Mouse (Mus musculus) embryonic facial prominence, embryonic 13.5 days (tissue): ENCODE data around the gene Ccdc162. TPM values are rescaled to one million over a fixed set of nuclear protein-coding genes. Genes with fewer than 3 reads are reported as not detected.

ENCODE experiments used
- ATAC-seq: fragments of 200-750 bp; cut with Nextera tagmentation; 2 replicates; pipeline ENCODE4 v1.8.0; 2017; ENCODE audit warnings: low read depth; ENCODE audit not compliant: insufficient number of reproducible peaks, insufficient read depth, low FRiP score, low TSS enrichment
- H3K27ac ChIP-seq: fragments of 300-500 bp; sonication (generic); 2 replicates; pipeline ENCODE4 v1.5.1; 2015; ENCODE audit warnings: moderate library complexity, mild to moderate bottlenecking, inconsistent platforms
- H3K27me3 ChIP-seq: fragments of 300-500 bp; sonication (generic); 2 replicates; pipeline ENCODE4 v1.6.1; 2015; ENCODE audit warnings: mild to moderate bottlenecking, inconsistent platforms
- H3K36me3 ChIP-seq: fragments of 300-500 bp; sonication (generic); 2 replicates; pipeline ENCODE4 v1.6.1; 2015; ENCODE audit warnings: mild to moderate bottlenecking, inconsistent platforms
- H3K4me1 ChIP-seq: fragments of 300-500 bp; sonication (generic); 2 replicates; pipeline ENCODE4 v1.6.1; 2015; ENCODE audit warnings: inconsistent platforms
- H3K4me2 ChIP-seq: fragments of 300-500 bp; sonication (generic); 2 replicates; pipeline ENCODE4 v1.6.1; 2015; ENCODE audit warnings: moderate library complexity, mild to moderate bottlenecking, inconsistent platforms
- H3K4me3 ChIP-seq: fragments of 300-500 bp; sonication (generic); 2 replicates; pipeline ENCODE4 v1.5.1; 2015; ENCODE audit warnings: mild to moderate bottlenecking, inconsistent platforms
- H3K9ac ChIP-seq: fragments of 300-500 bp; sonication (generic); 2 replicates; pipeline ENCODE4 v1.6.1; 2015; ENCODE audit warnings: mild to moderate bottlenecking, inconsistent platforms
- H3K9me3 ChIP-seq: fragments of 300-500 bp; sonication (generic); 2 replicates; pipeline ENCODE4 v1.6.1; 2016; ENCODE audit warnings: inconsistent platforms
- WGBS: fragments of 180-500 bp; shearing (Covaris S2); methylation state at CpG from one replicate; pipeline ENCODE4 v1.1.7; 2015; ENCODE audit warnings: mixed read lengths; 5-methylcytosine and 5-hydroxymethylcytosine counted together
- polyA plus RNA-seq: library from polyadenylated mRNA; unstranded; fragments of >200 nt; fragmentation: Nextera tagmentation; extraction: Ambion mirVana; gene quantifications from 2 replicates; pipeline ENCODE4 v1.2.1, GENCODE M21; 2015

Gene Ccdc162
- polyA plus RNA-seq, 1 experiment from 2014 or later: 1.5 TPM

DNA sequence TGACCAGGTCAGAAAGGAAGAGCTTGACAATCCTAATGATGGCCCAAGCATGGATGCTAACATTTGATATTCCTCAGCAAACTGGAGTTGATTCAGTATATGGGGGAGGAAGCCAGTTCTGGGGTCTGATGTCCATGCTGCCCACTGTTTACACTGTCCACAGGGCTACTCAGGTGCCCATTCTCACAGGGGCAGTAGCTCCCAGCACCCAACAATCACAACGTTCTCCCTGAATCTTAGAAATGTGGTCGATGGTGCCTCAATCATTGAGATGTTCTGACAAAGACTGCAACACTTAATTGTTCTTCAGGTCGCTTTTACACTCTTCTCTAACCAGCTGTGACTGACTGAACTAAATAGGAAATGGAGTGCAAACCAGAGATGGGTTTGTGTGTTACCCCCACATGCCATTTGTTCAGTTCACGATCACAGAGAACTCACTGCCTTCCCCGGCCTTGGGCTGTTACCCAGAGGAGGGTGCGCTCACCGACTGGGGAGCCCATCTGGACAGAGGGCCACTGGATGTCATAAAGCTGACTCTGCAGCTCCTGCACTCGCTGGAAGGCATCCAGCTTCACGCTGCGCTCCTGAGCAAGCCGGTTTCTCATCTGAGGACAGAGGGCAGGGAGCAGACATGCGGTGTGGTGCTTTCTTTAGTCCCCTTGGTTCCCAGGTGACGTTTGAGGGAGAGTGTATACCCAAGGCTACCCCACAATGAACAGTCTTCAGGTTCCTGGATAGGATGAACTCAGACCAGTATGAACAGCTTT lies 169.9 kb downstream of the Ccdc162 start:
- Histone ChIP-seq H3K36me3 (0 out of 2 replicates have a peak, but pooled peaks cover 4% of the 10 kb centered on the region), H3K4me1 (peaks cover 18% of the 10 kb centered on the region), H3K27me3 (no peaks in the 10 kb centered on the region), H3K4me2 (no peak overlapping the region), H3K27ac (no peak overlapping the region), H3K9ac (no peak overlapping the region), H3K4me3 (no peak overlapping the region), H3K9me3 (0 out of 2 replicates have a peak, but pooled peaks cover 6% of the 10 kb centered on the region)
- no peak for ATAC-seq
- 58% methylated on average over 13 of the region's 13 CpGs for WGBS

DNA sequence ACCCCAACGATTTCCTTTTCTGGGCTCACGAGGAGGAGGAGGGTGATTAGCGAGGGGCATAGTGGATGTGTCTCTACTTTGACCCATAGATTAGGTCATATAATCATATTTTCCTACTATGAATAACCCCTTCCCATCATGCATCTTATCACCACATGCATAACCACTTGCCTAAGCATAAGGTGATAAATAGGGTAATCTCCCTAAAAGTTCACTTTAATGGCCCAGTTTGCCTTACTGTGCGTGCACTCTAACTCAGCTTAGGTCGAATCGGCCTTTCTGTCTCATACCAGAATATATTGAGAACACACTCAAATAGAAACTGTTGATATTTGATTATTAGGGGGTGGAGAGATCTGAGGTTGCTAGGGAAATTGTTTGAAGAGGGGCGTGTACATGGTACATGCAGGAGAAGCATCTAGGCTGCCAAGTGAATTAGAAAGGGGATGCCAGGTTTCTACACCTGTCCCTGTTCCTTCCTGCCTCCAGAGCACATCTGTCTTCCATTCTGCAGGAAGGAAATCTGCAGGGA lies 171.1 kb downstream of the Ccdc162 start:
- ATAC-seq: no peak
- H3K27me3 ChIP-seq: no peaks in the 10 kb centered on the region
- WGBS: 50% methylated on average over 7 of the region's 7 CpGs

DNA sequence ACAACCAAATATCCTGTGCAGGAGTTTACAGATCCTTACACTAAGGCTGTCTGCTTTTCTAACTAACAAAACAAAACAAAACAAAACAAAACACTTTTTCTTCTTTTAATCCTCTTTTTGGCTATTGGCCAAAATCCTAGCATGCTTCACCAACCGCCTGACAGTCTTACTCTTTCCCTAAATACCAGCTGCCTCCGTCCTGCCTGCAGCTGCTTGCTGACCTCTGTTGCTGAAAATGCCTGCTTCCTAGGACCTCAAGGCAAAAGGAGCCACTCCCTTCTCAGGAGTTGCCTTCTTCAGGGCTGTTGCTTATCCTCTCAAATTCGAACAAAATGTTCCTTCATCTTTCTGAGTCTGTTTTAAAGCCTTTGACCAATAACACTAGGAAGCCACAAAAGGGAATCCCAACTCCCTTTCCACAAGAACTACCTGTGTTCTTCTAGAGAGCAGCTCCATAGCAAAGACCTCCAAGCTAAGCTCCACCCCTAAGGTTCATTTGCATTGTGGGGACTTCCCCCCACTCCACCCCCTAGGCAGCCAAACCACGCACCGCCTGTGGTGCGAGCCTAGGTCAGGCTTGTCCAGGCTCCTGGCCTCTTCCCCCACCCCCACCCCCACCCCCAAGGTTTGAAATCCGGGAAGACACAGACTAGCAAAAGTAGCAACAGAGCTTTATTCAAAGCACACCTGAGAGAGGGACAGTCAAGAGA lies 171.8 kb downstream of the Ccdc162 start:
- Histone ChIP-seq H3K4me2 (no peak overlapping the region), H3K9ac (no peak overlapping the region), H3K4me1 (0 out of 2 replicates have a peak, but pooled peaks cover 10% of the 10 kb centered on the region), H3K27me3 (no peaks in the 10 kb centered on the region), H3K27ac (no peak overlapping the region), H3K36me3 (0 out of 2 replicates have a peak, but pooled peaks cover 8% of the 10 kb centered on the region), H3K9me3 (0 out of 2 replicates have a peak, but pooled peaks cover 6% of the 10 kb centered on the region), H3K4me3 (no peak overlapping the region)
- ATAC-seq: no peak
- 5% methylated on average over 7 of the region's 7 CpGs for WGBS

More for the DNA sequence above, 171.1 kb downstream of the Ccdc162 start:
- no peak overlapping the region for H3K9ac ChIP-seq
- H3K4me2 ChIP-seq: no peak overlapping the region
- 0 out of 2 replicates have a peak, but pooled peaks cover 4% of the 10 kb centered on the region for H3K36me3 ChIP-seq
- H3K4me3 ChIP-seq: no peak overlapping the region
- 0 out of 2 replicates have a peak, but pooled peaks cover 6% of the 10 kb centered on the region for H3K9me3 ChIP-seq
- H3K4me1 ChIP-seq: peaks cover 10% of the 10 kb centered on the region
- H3K27ac ChIP-seq: no peak overlapping the region

DNA sequence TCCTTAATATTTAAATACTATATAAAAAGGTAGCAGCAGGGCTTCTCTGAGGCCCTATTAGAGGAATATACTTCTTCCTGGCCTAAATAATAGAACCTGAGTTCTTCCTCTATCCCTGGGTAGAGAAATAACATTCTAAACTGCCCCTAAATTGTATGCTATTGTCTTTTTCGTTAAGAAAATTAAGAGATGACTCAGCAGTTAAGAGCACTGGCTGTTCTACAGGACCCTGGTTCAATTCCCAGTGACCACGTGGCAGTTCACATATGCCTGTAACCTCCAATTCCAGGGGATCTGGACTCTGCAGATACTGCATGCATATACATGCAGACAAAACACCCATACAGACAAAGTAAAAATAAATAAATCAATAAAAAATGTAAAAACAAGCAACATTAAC lies 172.6 kb downstream of the Ccdc162 start:
- H3K4me1 ChIP-seq: 0 out of 2 replicates have a peak, but pooled peaks cover 10% of the 10 kb centered on the region
- H3K27ac ChIP-seq: no peak overlapping the region
- WGBS: 69% methylated on average over 2 of the region's 2 CpGs
- no peak overlapping the region for H3K4me2 ChIP-seq
- peaks cover 7% of the 10 kb centered on the region; the same call in 1 of the 2 replicates for H3K36me3 ChIP-seq
- no peaks in the 10 kb centered on the region for H3K9me3 ChIP-seq
- H3K4me3 ChIP-seq: no peak overlapping the region
- H3K9ac ChIP-seq: no peak overlapping the region
- ATAC-seq: no peak
- no peaks in the 10 kb centered on the region for H3K27me3 ChIP-seq

DNA sequence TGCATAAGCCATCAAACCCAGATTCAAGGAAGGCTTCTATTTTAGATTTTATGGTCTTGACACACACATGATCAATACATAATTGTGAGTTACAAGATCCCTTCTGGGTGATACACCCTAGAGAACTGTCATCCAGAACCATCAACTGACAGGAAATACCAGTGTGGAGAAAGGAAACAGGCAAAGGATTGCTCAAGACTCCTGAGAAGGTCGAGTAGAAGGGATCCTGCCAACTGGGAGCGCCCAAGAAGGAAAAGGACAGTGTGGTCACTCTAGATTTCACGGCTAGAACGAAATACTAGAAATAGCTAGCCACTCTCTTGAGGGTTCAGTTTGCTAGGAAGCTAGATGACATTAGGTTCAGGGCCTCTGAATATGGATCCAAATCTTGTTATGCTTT lies 173.0 kb downstream of the Ccdc162 start:
- no peak for ATAC-seq
- H3K27ac ChIP-seq: no peak overlapping the region
- H3K9ac ChIP-seq: no peak overlapping the region
- 78% methylated on average over 4 of the region's 4 CpGs for WGBS
- 0 out of 2 replicates have a peak, but pooled peaks cover 10% of the 10 kb centered on the region for H3K4me1 ChIP-seq
- H3K4me3 ChIP-seq: no peak overlapping the region
- no peaks in the 10 kb centered on the region for H3K27me3 ChIP-seq
- no peaks in the 10 kb centered on the region for H3K9me3 ChIP-seq
- H3K36me3 ChIP-seq: peaks cover 8% of the 10 kb centered on the region; the same call in 1 of the 2 replicates
- H3K4me2 ChIP-seq: no peak overlapping the region

DNA sequence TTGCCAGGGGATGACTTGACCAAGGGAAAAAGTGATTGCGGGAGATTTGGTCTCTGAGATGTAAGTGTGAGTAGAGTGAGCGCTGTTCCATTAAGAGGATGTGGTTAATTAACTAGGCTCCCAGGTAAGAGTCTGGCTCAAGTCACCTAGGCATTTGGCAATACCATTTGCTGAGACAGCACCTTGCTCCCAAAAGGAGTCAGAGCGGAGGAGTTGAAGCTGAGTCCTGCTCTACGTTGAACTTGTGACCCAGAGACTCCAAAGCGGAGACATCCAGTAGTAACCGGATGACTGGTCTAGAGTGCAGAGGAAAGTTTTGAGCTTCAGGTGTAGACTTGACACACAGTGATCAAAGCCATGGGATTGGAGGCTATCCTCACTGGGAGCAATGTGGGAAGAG lies 174.4 kb downstream of the Ccdc162 start:
- H3K27me3 ChIP-seq: no peaks in the 10 kb centered on the region
- no peak overlapping the region for H3K4me2 ChIP-seq
- H3K9me3 ChIP-seq: no peaks in the 10 kb centered on the region
- H3K36me3 ChIP-seq: peaks cover 14% of the 10 kb centered on the region
- no peak overlapping the region for H3K9ac ChIP-seq
- 0 out of 2 replicates have a peak, but pooled peaks cover 10% of the 10 kb centered on the region for H3K4me1 ChIP-seq
- no peak for ATAC-seq
- 94% methylated on average over 6 of the region's 6 CpGs for WGBS
- H3K27ac ChIP-seq: no peak overlapping the region
- H3K4me3 ChIP-seq: no peak overlapping the region

DNA sequence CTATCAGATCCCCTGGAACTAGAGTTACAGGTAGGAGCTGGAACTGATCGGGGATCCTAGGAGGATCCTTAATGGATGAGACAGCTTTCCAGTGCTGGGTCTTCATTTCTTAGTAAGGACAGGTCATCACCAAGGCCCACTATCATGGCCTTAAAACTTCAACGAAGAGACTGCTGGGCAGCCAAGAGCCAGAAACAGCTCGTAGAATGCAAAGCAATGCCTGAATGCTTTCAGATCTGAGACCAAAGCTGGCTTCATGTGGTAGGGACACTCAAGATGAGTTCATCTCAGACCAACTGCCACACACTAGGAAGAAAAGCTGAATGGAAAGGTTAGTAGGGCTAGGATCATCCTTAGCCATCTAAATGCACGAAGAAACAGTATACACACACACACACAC lies 177.4 kb downstream of the Ccdc162 start:
- WGBS: 94% methylated on average over 4 of the region's 4 CpGs
- Histone ChIP-seq H3K36me3 (peaks cover 42% of the 10 kb centered on the region), H3K4me1 (0 out of 2 replicates have a peak, but pooled peaks cover under 1% of the 10 kb centered on the region), H3K9me3 (no peaks in the 10 kb centered on the region), H3K27me3 (no peaks in the 10 kb centered on the region), H3K4me3 (no peak overlapping the region), H3K27ac (no peak overlapping the region), H3K4me2 (no peak overlapping the region), H3K9ac (no peak overlapping the region)
- ATAC-seq: no peak

DNA sequence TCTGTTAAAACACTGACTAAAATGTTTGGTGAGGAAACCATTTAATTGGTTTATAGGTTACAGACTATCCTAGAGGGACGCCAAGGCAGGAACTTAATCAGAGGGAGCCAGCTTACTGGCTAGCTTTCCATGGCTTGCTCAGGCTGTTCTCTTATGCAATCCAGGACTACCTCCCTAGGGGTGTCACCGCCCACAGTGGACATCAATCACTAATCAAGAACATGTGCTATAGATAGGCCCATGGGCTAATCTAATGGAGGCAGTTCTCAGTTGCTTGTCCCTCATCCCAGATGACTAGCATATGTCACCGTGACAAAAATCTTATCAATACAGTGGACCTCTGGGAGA lies 178.5 kb downstream of the Ccdc162 start:
- Histone ChIP-seq H3K36me3 (peaks cover 53% of the 10 kb centered on the region), H3K27me3 (no peaks in the 10 kb centered on the region), H3K4me3 (no peak overlapping the region), H3K4me1 (no peaks in the 10 kb centered on the region), H3K9ac (no peak overlapping the region), H3K9me3 (no peaks in the 10 kb centered on the region), H3K27ac (no peak overlapping the region), H3K4me2 (no peak overlapping the region)
- WGBS: 84% methylated on average over 3 of the region's 3 CpGs
- no peak for ATAC-seq

DNA sequence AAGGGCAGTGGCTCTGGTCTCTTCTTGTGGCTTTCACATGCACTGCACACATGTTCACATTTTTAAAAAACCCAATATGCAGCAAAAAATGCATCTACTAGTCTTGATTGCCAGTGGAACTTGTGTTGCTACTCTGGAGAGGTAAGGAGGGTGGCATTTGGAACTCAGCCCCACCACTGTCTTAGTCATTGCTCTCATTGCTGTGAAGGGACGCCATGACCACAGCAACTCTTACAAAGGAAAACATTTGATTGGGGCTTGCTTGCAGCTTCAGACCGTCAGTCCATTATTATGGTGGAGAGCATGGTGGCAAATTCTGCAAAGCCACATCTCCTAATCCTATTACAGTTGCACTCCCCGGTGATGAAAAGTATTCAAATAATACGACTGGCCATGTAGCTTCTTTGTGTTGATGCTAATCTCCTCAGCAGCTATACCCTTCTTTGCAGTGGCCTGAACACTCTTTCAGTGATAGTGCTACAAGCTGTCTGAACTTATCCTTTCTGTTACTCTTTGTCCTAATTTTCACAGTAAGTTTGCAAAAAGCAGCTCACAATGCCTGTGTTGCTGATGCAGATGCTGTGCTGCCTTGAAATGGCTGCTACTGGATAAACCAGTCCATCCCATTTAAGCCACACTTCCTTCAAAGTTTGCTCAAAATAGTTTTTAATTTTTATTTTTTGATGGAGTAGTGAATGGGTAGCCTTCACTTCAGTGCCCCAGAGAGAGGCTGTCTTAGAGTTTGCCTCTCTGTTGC lies 179.0 kb downstream of the Ccdc162 start:
- no peak for ATAC-seq
- WGBS: 90% methylated on average over 4 of the region's 4 CpGs

DNA sequence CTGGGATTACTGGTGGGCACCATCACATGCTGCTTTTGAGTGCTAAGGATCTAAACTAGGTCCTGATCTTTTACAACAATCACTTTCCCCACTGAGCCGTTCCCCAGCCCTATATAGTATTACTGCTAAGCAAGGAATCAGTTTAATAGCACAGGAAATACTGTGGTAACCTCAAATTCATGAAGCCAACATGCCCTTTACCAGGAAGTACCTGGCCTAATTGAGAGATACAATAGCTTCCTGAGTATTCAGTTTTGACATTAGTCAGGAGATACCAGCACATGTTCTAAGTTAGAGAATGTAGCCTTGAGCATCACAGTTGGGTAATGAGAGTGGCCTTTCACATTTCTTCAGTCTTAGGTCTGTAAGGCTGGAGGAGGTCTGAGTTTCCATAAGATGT lies 179.7 kb downstream of the Ccdc162 start:
- H3K27ac ChIP-seq: no peak overlapping the region
- no peak overlapping the region for H3K4me3 ChIP-seq
- H3K9ac ChIP-seq: no peak overlapping the region
- WGBS: 83% methylated on average over 1 of the region's 1 CpGs
- no peaks in the 10 kb centered on the region for H3K4me1 ChIP-seq
- H3K4me2 ChIP-seq: no peak overlapping the region
- H3K9me3 ChIP-seq: no peaks in the 10 kb centered on the region
- H3K27me3 ChIP-seq: no peaks in the 10 kb centered on the region
- H3K36me3 ChIP-seq: peaks cover 60% of the 10 kb centered on the region
- ATAC-seq: no peak

More for the DNA sequence above, 179.0 kb downstream of the Ccdc162 start:
- no peak overlapping the region for H3K4me2 ChIP-seq
- no peaks in the 10 kb centered on the region for H3K27me3 ChIP-seq
- no peak overlapping the region for H3K27ac ChIP-seq
- H3K9ac ChIP-seq: no peak overlapping the region
- H3K9me3 ChIP-seq: no peaks in the 10 kb centered on the region
- H3K4me1 ChIP-seq: no peaks in the 10 kb centered on the region
- H3K4me3 ChIP-seq: no peak overlapping the region
- peaks cover 58% of the 10 kb centered on the region for H3K36me3 ChIP-seq

DNA sequence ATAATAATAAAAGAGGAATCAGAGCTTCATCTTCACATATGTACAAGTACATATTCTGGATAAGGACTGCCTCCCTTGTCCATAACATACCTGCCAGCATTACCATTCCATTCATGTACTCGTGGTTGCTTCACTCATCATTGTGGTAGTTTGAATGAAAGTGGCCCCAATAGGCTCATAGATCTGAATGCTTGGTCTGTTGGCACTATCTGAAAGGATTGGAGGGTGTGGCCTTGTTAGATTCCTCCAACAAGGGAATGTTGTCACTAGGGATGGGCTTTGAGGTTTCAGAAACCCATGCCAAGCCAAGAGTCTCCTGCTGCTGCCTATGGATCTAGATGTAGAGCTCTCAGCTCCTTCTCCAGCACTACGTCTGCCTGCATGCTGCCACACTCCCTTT lies 180.4 kb downstream of the Ccdc162 start:
- no peak overlapping the region for H3K4me2 ChIP-seq
- no peak for ATAC-seq
- H3K27me3 ChIP-seq: no peaks in the 10 kb centered on the region
- H3K9ac ChIP-seq: no peak overlapping the region
- no peaks in the 10 kb centered on the region for H3K9me3 ChIP-seq
- H3K4me1 ChIP-seq: no peaks in the 10 kb centered on the region
- no peak overlapping the region for H3K4me3 ChIP-seq
- 93% methylated on average over 2 of the region's 2 CpGs for WGBS
- H3K27ac ChIP-seq: no peak overlapping the region
- H3K36me3 ChIP-seq: peaks cover 66% of the 10 kb centered on the region
